Mouse (Mus musculus): ENCODE results near the gene Dthd1. TPM values are rescaled to one million over a fixed set of nuclear protein-coding genes. Genes with fewer than 3 reads are reported as not detected.
A peak's percentile ranks its signal among the peaks of the same experiment; 100 is the strongest.

Gene Dthd1
- under 1 TPM; 0.14 to 0.25 TPM for total RNA-seq (2021)
- long read RNA-seq, experiment 1, result 0 reads
- long read RNA-seq, experiment 2, result 0 reads

- peak in 1 of 2 experiments; percentile 57 for DNase-seq (ENCODE audit: low spot score in 2 of 2)
Measured at GRCm38 (mm10) chr5:62813402-62814071, at the start of gene Dthd1. TSS of gene Dthd1 (plus strand) at chr5:62813823.

- DNase-seq (ENCODE audit: low spot score in 2 of 2), result no peak
Measured at GRCm38 (mm10) chr5:62764161-62764560, 49.5 kb upstream of the Dthd1 start.

DNA sequence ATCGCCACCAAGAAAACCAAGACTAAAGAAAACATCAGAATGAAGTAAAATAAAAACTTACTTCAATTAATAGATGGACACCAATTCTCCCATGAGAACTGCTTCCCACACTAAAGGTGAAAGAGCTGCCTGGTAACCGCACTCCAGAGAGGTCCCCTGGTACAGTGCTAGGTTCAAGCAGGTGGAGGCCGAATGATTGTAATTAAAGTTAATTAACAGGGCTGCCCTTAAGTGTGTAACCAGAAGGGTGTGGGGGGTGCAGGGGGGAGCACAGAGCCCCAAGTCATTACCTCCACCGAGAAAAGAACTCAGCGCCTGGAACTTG is 48.2 kb upstream of the Dthd1 start:
- DNase-seq (ENCODE audit: low spot score in 2 of 2), result no peak

DNA sequence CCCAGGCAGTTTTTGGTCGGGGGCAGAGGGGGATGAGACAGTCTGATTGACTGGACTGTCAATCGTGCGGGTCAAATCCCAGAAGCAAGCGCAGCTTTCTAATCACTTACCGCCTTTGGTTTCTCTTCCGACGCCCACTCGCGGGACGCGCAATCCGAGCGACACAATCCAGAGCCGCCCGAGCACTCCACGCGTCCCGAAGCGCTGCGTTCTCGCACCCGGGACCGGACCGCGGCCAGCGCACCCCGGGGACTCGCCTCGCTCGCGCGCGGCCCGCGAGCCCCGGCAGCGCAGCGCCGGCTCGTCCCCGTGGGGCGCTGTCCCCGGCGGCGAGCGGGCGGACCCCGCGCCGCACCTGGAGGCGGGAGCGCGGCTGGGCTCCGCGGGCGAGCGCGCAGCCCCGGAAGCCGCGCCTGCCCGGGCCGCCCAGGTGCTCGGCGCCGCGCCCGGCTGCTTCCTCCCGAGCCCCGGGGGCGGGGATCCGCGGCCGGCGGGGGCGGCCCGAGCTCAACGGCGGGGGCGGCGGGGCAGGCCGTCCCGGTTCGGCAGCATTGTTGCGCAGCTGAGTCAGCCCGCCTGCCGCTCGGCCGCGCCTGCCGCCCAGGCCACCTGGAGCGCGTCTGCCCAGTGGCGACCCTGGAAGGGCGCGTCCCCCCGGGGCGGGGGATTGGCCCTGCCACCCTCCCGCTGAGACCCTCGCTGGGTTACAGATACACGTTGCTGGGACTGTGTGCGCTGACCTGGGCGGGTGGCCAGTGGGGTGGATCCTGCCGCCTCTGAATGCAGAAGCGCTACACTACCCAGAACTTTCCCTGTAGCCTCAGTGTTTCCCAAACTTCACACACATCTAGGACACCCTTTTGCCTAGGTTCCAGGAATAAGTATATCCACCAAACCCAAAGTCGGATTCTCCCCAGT is 47.6 kb upstream of the Dthd1 start, which contains the start of gene Arap2:
Arap2 (minus strand) TSS at position 376 of the 918 bp plus-strand sequence.
- peak in 1 of 2 experiments; percentile 46 for DNase-seq (ENCODE audit: low spot score in 2 of 2)

DNA sequence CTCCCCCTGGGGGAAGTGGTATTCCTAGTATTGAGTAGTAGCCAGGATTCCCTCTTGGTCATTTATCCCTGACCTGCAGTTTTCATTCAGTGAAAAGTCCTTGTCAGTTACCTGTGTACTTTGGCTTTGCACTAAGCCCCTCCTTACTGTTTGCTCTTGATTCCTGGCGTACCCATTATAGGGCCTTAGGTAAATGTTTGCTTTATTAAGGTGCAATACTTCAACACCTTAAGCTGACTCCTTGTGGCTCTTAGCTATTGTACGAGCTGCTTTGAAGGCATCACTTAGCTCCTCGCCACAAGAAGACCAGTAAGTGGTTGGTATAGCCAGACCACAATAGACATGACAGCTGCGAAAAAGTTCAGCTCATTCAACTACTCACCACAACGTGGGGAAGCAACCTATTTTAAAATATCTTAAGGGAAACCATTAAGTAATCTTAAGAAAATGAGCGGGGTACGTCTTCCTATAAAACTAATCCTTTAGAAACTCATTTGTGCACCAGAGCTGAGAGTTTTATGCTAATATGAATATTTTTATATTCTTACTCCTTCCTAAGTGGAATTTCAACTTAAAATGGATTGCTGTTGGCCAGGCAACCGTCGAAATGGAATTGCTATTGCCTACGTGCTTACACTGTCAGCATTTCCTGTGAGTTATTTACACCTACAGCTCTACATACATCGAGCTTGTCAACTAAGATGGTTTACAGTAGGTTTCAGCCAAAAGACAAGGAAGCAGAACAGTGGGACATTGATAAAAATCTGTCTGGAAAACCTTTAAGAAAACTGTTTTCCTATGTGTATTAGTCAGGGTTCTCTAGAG is 41.6 kb upstream of the Dthd1 start:
- no peak for DNase-seq (ENCODE audit: low spot score in 2 of 2)

DNA sequence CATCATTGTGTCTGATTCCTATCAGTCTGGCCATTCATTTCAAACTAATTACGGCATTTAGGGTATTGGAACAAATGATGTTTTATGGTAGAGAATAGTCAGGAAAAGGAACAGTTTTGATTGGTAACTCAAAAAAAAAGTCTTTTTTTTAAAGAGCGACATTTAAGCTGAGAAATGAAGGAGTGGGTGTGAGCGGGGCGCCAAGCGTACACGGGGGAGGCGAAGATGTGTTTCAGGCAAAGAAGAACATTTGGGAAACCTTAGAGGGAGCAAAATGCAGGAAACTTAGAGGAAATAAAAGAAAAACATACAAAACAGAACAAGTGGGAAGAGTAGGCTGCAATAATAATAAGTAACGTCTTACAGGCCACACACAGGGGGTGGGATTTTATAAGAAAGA is 35.8 kb upstream of the Dthd1 start:
- no peak for DNase-seq (ENCODE audit: low spot score in 2 of 2)

GRCm38 (mm10) chr5:62778682-62779081 is 34.9 kb upstream of the Dthd1 start:
- no peak for DNase-seq (ENCODE audit: low spot score in 2 of 2)

- DNase-seq (ENCODE audit: low spot score in 2 of 2), result no peak
Measured at GRCm38 (mm10) chr5:62786809-62787208, 26.8 kb upstream of the Dthd1 start.

DNA sequence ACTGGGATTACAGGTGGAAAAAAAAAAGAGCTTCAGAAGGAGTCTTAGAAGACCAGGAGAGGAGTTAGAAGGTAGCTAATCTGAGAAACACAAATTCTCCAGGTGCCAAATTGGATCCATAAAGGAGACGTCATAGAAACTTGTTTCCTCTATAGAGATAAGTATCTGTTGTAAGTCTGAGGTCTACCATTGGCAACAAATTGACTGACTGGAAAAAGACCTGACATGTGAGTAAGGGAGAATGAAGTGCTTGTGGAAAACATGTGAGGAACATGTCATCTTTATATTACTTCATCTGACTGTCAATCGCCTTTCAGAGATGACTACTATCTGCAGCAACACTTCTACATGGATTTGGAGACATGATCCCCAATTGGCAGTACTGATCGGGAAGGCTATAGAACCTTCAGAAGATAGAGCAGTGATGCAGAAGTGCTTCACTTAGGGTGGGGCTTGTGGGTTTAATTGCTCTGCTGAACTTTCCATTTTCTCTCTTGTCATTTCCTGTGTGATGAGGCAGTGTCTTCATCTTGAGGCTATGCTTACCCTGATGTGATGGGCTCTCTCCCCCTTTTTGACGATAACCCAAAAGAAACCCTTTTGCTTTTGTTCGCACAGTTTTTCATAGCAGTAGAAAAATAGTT is 22.6 kb upstream of the Dthd1 start:
- DNase-seq (ENCODE audit: low spot score in 2 of 2), result no peak

- DNase-seq (ENCODE audit: low spot score in 2 of 2), result no peak
Measured at GRCm38 (mm10) chr5:62792776-62793175, 20.8 kb upstream of the Dthd1 start.

GRCm38 (mm10) chr5:62814072-62814414 is 420 bp downstream of the Dthd1 start:
- no peak for DNase-seq (ENCODE audit: low spot score in 2 of 2)

DNA sequence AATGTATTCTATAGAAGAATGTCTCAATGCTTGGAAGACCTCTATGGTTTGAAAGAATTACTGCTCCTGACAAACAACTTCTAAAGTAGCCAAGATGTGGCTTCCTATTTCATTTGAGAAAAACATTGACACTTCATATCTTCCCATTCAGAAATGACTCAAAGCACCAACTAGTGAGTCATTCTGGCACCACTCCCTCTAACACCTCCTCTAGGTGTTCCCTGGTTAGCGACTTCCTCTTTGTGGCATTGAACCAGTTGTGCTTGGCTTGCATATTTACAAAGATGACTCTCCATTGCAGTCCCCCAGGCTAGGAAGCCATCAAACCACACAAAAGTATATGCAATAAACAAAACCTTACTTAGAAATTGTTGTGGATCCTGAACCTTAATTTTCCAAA is 2.1 kb downstream of the Dthd1 start:
- no peak for DNase-seq (ENCODE audit: low spot score in 2 of 2)

- no peak for DNase-seq (ENCODE audit: low spot score in 2 of 2)
Measured at GRCm38 (mm10) chr5:62819567-62819966, 5.9 kb downstream of the Dthd1 start.

DNA sequence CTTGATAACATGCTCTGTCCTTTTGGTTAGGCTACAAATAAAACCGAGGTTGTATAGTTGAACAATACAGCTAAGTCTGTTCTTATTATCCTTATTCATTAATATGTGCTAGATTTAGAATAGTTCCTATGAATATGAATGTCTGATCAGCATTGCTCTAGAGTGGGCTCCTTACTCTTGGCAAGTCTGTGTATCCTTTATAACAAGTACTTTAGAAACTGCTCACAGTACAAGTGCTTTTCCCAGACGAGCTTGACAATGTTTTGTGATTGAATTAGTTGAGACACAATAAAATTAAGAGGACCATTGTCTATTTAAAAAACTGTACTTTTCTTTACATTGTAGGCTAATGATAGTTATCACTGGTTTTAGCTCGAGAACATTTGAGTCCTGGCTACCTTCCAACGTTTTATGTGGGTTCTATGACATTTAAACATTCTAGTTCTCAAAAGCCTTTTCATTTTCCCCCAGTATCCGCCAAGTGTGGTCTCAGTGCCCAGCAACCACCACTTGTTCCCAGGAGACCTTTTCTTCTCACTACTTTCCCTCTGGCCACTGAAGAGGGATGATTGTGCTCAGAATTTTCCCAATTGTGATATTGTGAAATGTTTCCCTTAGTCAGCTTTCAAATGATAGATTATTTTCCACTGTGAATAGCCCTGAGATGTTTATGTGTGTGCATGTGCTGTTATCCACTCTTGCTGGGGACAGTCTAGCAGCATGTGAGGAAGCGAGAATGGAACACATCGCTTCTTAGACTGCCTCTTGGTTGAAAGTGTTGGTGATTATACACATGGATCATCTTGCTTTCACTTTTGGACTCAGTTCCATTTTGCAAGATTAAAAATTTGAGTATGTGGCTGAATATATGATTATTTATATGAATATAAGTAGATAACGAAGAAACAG is 7.0 kb downstream of the Dthd1 start:
- peak in 1 of 2 experiments; percentile 42 for DNase-seq (ENCODE audit: low spot score in 2 of 2)

DNA sequence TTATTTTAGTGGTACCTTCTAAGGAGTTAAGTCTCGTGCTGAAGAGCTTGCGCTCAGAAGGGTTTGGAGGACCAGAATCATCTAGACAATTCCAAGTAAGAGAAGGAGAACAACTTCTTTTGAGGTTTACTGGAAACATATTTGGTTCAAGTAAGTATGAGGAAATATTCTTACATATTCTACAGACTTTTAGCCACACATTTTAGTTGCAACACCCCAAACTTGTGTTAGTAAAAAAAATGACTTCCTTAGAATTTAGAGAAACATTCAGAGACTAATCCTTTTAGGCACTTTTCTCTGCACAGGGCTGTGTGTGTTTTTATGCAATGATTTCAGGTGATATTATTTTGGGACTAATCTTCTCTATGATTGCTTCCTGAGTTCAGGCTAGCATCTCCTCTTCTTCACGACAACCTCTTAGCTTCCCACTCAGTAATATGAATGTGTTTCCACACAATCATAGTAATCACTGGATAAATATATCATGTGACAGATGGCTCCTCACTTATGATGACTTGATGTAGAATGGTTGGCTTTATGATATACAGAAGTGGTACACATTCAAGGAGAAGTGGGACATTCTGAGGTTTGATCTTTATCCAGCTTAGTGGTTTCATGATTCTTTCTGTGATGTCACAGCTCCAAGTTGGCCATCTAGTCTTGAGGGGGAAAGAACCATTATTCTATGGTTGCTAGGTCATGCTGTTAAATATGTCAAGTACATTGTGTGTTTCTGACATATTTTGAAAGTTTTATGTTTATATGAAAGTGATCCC is 29.5 kb downstream of the Dthd1 start:
- DNase-seq (ENCODE audit: low spot score in 2 of 2), result no peak

DNA sequence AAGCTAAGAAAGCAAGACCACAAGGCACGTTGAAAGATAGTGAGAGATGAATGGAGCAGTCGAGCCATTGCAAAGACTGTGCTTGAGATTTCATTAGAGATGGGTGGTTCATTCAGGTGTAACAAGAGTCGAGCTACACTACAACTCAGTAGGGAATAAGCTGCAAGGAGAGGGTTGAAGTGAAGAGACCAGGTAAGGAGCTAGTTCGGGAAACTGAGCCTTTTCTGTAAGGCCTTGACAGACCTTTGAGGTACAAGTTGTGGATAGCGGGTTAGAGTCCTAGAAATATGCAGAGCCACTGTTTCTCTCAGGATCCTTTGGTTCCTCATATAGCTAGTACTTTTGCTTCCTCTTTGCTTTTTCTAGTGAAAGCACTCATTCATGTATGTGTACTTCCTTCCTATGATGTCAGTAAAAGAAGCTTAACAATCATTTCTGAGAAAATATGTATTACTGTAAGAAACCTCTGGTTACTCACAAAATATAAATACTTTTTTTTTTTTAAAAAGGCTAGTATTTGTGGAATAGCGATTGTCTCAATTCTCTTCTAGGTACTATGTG is 33.0 kb downstream of the Dthd1 start:
- DNase-seq (ENCODE audit: low spot score in 2 of 2), result no peak

DNA sequence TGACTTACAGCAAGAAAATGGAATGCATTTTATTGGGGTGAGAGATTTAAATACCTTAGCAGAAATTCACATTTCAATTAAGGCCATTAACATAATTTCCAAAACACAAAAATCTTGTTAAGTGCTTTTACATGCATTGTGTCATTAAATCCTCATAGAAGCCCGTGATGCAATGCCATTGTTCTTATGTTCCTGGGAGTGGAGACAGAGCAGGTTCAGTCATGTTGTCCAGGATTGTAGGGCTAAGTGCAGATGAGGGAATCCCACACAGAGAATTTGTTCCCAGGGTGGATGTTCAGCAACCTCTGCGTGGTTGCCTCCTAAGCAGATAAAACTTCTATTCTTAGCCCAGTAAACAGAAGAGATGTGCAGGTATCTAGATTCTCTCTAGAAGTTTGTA is 37.7 kb downstream of the Dthd1 start:
- DNase-seq (ENCODE audit: low spot score in 2 of 2), result no peak

DNA sequence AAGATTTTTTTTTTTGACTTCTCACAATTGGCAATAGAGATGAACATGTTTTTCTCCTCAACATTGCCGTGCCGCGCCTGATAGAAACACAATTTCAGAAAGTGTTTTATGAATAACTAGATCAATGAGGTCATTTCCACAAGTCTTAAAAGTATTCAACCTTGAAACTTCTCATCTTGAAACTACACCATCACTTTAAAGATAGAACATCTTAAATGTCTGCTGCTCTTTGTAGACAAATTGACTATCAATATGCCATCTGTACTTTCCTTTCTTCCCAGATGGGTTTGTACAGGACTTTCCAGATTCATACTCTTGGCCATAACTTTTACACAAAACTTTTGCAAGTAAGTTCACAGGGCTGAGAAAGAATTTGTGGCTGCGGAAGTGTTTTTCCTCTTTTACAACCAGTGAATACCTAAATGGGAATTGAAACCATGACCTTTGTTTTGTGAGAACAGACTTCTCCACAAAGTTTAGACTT is 40.8 kb downstream of the Dthd1 start:
- DNase-seq (ENCODE audit: low spot score in 2 of 2), result no peak

DNA sequence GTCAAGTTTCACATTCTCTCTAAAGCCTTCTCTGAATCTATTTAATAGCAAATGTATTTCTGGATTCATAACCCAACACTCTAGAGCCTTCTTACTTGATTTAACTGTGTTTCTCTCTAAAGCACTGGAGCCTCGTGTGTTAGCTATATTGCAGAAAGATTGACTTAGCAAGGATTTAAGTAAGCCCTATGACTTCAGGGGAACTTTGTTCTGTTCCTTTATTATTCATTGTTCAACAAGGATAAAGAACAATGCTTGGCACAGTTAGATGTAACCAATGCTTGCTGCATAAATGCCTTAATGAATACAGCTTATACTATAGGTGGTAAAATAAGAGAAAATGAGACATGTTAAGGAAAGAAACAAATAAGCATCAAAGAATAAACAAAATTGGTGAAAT is 43.9 kb downstream of the Dthd1 start:
- DNase-seq (ENCODE audit: low spot score in 2 of 2), result no peak

Measured in layer of hippocampus, postnatal 14 days (tissue).